Mouse (Mus musculus): Measurements from ENCODE around the gene Lad1. TPM values are rescaled to one million over a fixed set of nuclear protein-coding genes. Genes with fewer than 3 reads are reported as not detected.
A peak's percentile ranks its signal among the peaks of the same experiment; 100 is the strongest.

Lad1 gene
- total RNA-seq, 2 experiments from 2014 or later, result 4.9 to 6.0 TPM

DNA sequence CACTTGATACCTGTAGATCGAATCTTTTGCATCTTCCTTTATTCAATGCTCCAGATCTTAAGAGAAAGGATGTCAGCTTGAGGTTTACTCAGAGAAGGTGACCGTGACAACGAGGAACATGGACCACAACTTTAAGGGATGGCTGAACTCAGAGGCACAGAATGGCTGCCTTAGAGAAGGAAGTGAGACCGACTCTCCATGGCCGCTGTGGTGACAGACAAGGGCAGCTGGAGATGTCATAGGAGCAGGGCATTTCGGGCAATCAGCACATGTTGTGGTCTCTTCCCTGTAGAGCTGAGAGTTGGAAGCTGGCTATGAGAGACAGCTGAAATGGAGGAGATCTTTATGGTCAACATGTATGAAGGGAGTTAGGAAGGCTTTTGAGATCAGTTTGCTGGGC is 46.4 kb downstream of the Lad1 start:
- no peak for DNase-seq
- intact Hi-C loops (cut with DNase I), result loop anchor here (1.0 kb wide), 1 partner anchor 79 kb away; no protein-coding TSS in a partner anchor

DNA sequence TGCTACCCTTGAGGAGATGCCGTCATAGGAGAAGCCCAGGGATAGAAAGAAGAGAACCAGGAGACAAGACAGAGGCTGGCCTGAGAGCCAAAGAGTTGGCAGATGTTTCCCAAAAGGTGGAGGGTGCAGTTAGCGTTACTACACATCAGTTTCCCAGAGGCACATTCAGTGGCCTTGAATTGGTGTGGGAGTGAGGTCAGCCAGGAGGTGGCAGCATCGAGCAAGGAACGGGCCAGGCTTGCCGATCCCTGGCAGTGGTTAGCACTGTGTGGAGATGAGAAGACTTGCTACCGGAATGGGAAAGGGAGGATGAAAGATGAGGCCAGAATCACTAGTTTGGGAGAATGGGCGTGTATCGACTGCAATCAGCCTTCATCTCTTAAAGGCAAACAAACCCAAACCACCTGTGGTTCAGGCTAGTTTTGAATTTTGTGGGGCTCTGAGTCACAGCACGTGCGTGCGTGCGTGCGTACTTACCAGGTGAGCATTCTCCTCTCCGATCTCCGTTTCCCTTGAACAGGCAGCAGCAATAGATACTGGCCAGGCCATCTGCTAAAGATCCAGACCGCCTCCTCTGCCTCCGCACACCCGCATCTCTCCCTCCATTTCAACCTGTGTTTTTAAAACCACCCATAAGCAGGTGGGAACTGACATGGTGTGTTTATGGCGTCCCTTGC is 47.3 kb downstream of the Lad1 start:
- intact Hi-C loops (cut with DNase I), result loop anchor here (1.0 kb wide), 1 partner anchor 79 kb away; no protein-coding TSS in a partner anchor
- DNase-seq, result peak; percentile 87 to 93

DNA sequence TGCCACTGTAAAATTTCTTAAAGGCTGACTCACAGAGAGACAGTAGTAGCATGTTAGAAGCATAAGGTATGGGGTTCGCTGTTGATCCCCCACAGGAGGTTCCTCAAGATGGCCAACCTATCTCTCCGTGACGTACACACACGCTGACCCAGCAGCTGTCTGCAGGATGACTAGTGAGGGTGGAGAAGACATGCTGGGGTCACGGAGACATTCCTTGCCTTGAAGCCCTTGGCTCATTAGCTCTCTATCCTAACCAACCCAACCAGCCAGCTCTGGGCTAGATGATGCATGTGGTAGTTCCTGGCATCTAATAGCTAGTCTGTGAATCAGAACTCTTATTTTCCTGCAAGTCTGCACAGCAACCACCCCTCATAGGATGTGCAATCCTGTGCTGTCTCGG is 50.2 kb downstream of the Lad1 start:
- intact Hi-C loops (cut with DNase I), result no loop called here
- no peak for DNase-seq

DNA sequence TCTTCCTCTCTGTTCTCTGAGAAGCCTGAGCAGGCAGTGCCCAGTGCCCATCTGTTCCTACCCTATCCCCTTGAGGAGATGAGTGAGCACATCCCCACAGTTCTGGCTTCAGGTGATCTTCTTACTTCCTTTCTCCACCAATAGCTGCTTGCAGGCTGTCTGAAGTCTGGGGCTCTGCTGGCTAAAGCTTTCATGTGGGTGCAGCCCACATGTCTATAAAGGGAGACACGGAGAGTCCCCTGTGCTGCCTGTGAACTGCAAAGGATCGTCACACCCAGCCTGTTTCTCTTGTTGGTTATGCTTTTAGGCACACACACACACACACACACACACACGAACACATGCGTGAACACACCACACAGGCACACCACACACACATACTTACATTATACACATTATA is 54.6 kb downstream of the Lad1 start:
- intact Hi-C loops (cut with DNase I), result no loop called here
- DNase-seq, result no peak

DNA sequence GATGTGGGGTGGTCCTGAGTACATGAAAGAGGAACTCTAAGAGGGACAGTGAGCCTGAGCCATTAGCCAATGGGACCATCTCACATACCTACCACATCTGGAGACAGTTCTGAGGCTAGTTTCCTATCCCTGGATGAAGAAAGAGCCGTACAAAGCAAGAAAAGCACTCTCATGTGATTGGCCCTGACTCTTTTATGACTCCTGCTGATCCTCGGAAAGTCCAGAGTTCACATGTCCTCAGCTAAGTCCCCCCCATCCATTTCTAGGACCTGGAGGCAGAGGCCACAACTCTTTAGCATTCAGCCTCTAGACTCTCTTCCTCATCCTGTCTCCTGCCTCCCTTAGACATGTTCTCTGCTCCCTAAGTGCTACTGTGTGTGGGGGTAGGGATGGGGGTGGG is 58.9 kb downstream of the Lad1 start:
- DNase-seq, result no peak
- intact Hi-C loops (cut with DNase I), result no loop called here

DNA sequence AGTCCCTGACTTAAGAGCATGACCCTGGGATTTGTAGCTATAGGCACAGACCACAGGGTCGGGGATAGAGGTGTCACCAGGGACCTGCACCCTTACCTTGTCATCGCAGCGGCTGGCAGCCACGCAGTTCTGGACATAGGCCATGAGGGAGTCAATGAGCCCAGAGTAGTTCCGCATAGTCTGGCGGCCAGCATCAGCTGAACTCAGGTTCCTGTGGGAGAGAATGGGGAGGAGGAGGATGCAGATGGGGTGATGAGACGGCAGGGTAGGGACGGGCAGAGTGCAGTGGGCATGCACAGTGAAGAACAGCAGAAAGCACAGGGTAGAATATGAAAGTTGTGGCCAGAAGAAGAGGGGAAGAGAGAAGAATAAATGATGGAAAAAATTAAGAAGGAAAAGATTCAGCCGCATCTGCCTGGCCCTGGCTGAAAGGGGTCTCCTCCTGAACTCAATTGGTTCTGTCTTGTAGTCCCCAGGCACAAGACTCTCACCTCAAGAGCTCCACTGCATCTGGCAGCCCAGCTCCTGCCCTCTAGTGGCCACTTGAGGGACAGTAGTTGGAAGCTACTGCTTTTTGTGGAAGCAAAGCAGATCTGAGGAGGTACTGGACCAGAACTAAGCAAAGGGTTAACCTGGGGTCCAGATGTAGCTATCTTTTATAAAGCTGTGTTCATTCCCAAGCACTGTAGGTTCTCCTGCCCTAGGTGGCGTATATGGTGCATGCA is 64.1 kb downstream of the Lad1 start:
- intact Hi-C loops (cut with DNase I), result no loop called here
- DNase-seq, result peak; percentile 46 to 78

Other genes starting within 250 kb of the Lad1 start
- gene Nav1, start 211.3 kb upstream of the Lad1 start, total RNA-seq (2021), result 10 to 100 TPM; 25.9 to 34.5 TPM
- gene Csrp1, start 98.5 kb upstream of the Lad1 start, total RNA-seq (2021), result 10 to 100 TPM; 60.3 to 66.0 TPM
- gene Phlda3, start 52.5 kb upstream of the Lad1 start, total RNA-seq (2021), result 10 to 100 TPM; 17.2 to 18.4 TPM
- 10 to 100 TPM; 18.6 to 29.4 TPM for gene Tnni1, start 39.2 kb upstream of the Lad1 start, total RNA-seq (2021)
- gene Tnnt2, start 17.8 kb downstream of the Lad1 start, total RNA-seq (2021), result 1,000 to 10,000 TPM; 7,950 to 8,027 TPM
- gene Pkp1, start 100.6 kb downstream of the Lad1 start, total RNA-seq (2021), result under 1 TPM in 1 of 2 experiments, not detected in 1; 0.51 TPM
- gene Igfn1, start 187.7 kb downstream of the Lad1 start, total RNA-seq (2021), result under 1 TPM in 1 of 2 experiments, not detected in 1; 0.05 TPM
- 10 to 100 TPM; 16.1 to 20.0 TPM for gene Tmem9, start 189.6 kb downstream of the Lad1 start, total RNA-seq (2021)
- gene Ascl5, start 232.2 kb downstream of the Lad1 start, total RNA-seq (2021), result not detected
- gene Cacna1s, start 234.2 kb downstream of the Lad1 start, total RNA-seq (2021), result 1 to 10 TPM; 1.6 to 1.7 TPM